Mouse (Mus musculus) ES-E14 (cell line): ENCODE data around the gene Aarsd1.

ENCODE experiments used
- HCFC1 ChIP-seq: IDR thresholded peaks from 2 replicates; pipeline ENCODE4 v1.6.1; 2012; ENCODE audit warnings: low read length, inconsistent platforms, borderline replicate concordance; ENCODE audit not compliant: insufficient read depth
- MAFK ChIP-seq: IDR thresholded peaks from 2 replicates; pipeline ENCODE4 v1.6.1; 2014; ENCODE audit warnings: mild to moderate bottlenecking, low read depth, low read length, inconsistent platforms; ENCODE audit not compliant: insufficient read depth
- ZNF384 ChIP-seq: IDR thresholded peaks from 2 replicates; pipeline ENCODE4 v1.6.1; 2012; ENCODE audit warnings: low read depth, low read length, inconsistent platforms

GRCm38 (mm10) chr11:101448899-101449298, 31.5 kb upstream of the Aarsd1 start:
- TF ChIP-seq HCFC1 (no peak), MAFK (no peak), ZNF384 (no peak)
